Mouse (Mus musculus): ENCODE measurements around the gene Pacsin1. TPM values are rescaled to one million over a fixed set of nuclear protein-coding genes. Genes with fewer than 3 reads are reported as not detected.

Pacsin1 gene
- polyA plus RNA-seq, 1 experiment from 2014 or later = 1.8 TPM

DNA sequence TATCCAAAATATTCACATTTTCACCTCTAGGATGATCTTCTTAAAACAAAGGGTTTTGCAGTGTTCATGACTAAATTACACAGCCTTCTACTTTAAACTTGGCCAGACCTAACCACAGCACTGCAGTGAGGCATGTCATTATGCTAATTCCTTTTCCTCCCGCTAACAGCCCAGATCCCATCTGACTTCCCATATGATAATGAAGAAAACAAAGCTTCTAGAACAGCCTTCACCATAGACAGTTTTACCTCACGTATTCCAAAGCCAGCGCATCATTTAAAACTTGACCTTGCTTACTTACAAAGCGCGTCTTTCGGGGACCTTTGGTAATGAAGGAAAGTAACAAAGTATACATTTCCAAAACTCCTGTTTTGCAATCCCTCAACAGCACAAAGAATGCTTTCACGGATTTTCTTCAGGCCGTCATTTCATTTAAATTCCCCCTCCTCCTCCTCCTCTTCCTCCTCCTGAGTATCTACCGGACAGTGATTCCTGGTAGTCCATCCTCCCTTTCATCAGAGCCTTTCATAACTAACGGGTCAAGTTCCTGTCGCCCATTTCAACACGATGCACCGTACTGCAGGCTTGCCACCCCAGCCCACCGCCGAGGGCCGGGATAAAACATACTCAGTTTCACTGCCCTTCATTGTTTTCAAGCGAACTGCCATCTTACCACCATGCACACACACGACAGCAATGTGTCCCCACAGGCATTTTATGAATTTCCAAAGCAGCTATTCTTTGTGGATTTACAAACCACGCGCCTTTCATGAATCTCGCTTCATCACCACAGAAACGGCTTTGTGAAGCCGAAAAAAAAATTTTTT lies 33.4 kb upstream of the Pacsin1 start:
- no peaks in the 10 kb centered on the region for H3K27me3 ChIP-seq (ENCODE audit: control insufficient read depth, insufficient read depth, low read length)
- H3K36me3 ChIP-seq (ENCODE audit: control insufficient read depth, insufficient read depth, low read length) = no peaks in the 10 kb centered on the region
- no peak for ATAC-seq (ENCODE audit: insufficient number of reproducible peaks, insufficient read depth, low FRiP score, low read depth)
- no peaks in the 10 kb centered on the region for H3K9me3 ChIP-seq (ENCODE audit: control insufficient read depth, low read depth, low read length)
- H3K27ac ChIP-seq (ENCODE audit: low read length) = peak overlapping the region; percentile 93
- peaks cover 24% of the 10 kb centered on the region for H3K4me1 ChIP-seq (ENCODE audit: control insufficient read depth, insufficient read depth, low read length)
- peak overlapping the region; percentile 99 for H3K4me3 ChIP-seq (ENCODE audit: low read depth, low read length)
- WGBS = 3% methylated on average over 23 of the region's 23 CpGs
- peak overlapping the region; percentile 56 for H3K4me2 ChIP-seq (replicated peaks; ENCODE audit: low read depth, low read length)
- peak overlapping the region; percentile 99 for H3K9ac ChIP-seq (replicated peaks; ENCODE audit: low read depth, low read length)

- peak overlapping the region; percentile 56 for H3K4me2 ChIP-seq (replicated peaks; ENCODE audit: low read depth, low read length)
- H3K27ac ChIP-seq (ENCODE audit: low read length) = peak overlapping the region; percentile 93
- no peaks in the 10 kb centered on the region for H3K27me3 ChIP-seq (ENCODE audit: control insufficient read depth, insufficient read depth, low read length)
- no peaks in the 10 kb centered on the region for H3K9me3 ChIP-seq (ENCODE audit: control insufficient read depth, low read depth, low read length)
- peak; percentile 56 for ATAC-seq (ENCODE audit: insufficient number of reproducible peaks, insufficient read depth, low FRiP score, low read depth)
- WGBS = under 1% methylated on average over 64 of the region's 80 CpGs
- peak overlapping the region; percentile 99 for H3K4me3 ChIP-seq (ENCODE audit: low read depth, low read length)
- no peaks in the 10 kb centered on the region for H3K36me3 ChIP-seq (ENCODE audit: control insufficient read depth, insufficient read depth, low read length)
- H3K9ac ChIP-seq (replicated peaks; ENCODE audit: low read depth, low read length) = peak overlapping the region; percentile 99
- H3K4me1 ChIP-seq (ENCODE audit: control insufficient read depth, insufficient read depth, low read length) = peaks cover 24% of the 10 kb centered on the region
Observed at GRCm38 (mm10) chr17:27622611-27623359, 32.5 kb upstream of the Pacsin1 start.

DNA sequence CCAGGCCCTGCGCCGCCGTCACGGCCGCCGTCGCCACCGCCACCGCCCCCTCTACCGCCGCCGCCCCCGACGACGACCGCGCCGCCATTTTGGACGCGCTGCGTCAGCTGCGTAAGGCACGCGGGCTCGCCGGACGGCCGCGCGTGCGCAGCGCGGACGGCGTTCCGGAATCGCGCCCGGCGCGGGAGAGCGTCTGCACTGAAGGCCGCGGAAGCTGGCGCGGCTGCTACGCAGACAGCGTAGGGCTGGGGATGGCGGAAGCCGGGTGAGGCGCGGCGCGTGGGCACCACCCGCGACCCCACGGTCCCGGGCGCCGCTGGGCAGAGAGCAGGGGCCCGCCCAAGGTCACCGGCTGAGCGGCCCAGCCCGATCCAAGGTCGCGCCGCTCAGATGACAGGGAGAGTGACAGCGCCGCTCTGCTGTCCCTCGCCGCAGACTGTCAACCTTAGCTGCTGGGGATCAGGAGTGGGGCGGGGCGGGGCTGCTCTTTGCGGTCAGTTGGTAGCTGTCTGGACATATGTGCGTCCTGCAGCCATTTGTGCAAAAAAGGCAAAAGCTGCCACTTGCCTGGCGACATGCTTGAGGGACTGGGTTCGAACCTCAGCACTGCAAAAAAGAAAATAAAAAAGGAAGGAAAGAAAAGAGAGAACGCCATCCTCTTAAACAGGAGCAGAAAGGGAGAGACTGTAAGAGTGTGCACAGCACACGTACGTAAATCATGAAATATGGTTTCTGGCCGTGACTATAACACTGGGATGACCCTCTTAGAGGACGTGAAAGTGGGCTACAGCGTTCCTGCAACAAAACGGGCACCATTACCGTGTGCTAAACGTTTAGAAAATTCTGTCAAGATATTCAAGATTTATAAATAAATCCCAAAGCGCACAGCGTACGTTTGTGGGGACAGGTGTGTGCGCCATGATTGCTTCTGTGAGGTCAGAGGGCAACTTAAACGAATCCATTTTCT lies 31.7 kb upstream of the Pacsin1 start, which contains the start of gene Nudt3:
Gene Nudt3, minus strand, starts transcription at position 136 of the 967 bp plus-strand sequence.
- H3K9me3 ChIP-seq (ENCODE audit: control insufficient read depth, low read depth, low read length) = no peaks in the 10 kb centered on the region
- ATAC-seq (ENCODE audit: insufficient number of reproducible peaks, insufficient read depth, low FRiP score, low read depth) = peak; percentile 92
- peak within 1 kb of the TSS; percentile 99 for H3K4me3 ChIP-seq (ENCODE audit: low read depth, low read length)
- H3K27me3 ChIP-seq (ENCODE audit: control insufficient read depth, insufficient read depth, low read length) = no peaks in the 10 kb centered on the region
- peak within 1 kb of the TSS; percentile 93 for H3K27ac ChIP-seq (ENCODE audit: low read length)
- H3K4me1 ChIP-seq (ENCODE audit: control insufficient read depth, insufficient read depth, low read length) = peaks cover 24% of the 10 kb centered on the region
- H3K4me2 ChIP-seq (replicated peaks; ENCODE audit: low read depth, low read length) = peak within 1 kb of the TSS; percentile 68
- H3K36me3 ChIP-seq (ENCODE audit: control insufficient read depth, insufficient read depth, low read length) = no peaks in the 10 kb centered on the region
- WGBS = 3% methylated on average over 85 of the region's 91 CpGs
- peak within 1 kb of the TSS; percentile 99 for H3K9ac ChIP-seq (replicated peaks; ENCODE audit: low read depth, low read length)

GRCm38 (mm10) chr17:27625455-27626251 lies 29.7 kb upstream of the Pacsin1 start:
- H3K4me2 ChIP-seq (replicated peaks; ENCODE audit: low read depth, low read length) = no peak overlapping the region
- no peaks in the 10 kb centered on the region for H3K27me3 ChIP-seq (ENCODE audit: control insufficient read depth, insufficient read depth, low read length)
- no peak overlapping the region for H3K4me3 ChIP-seq (ENCODE audit: low read depth, low read length)
- H3K9ac ChIP-seq (replicated peaks; ENCODE audit: low read depth, low read length) = no peak overlapping the region
- no peaks in the 10 kb centered on the region for H3K9me3 ChIP-seq (ENCODE audit: control insufficient read depth, low read depth, low read length)
- H3K4me1 ChIP-seq (ENCODE audit: control insufficient read depth, insufficient read depth, low read length) = peaks cover 15% of the 10 kb centered on the region
- no peak for ATAC-seq (ENCODE audit: insufficient number of reproducible peaks, insufficient read depth, low FRiP score, low read depth)
- WGBS = 45% methylated on average over 7 of the region's 7 CpGs
- peaks cover 10% of the 10 kb centered on the region for H3K36me3 ChIP-seq (ENCODE audit: control insufficient read depth, insufficient read depth, low read length)
- no peak overlapping the region for H3K27ac ChIP-seq (ENCODE audit: low read length)

DNA sequence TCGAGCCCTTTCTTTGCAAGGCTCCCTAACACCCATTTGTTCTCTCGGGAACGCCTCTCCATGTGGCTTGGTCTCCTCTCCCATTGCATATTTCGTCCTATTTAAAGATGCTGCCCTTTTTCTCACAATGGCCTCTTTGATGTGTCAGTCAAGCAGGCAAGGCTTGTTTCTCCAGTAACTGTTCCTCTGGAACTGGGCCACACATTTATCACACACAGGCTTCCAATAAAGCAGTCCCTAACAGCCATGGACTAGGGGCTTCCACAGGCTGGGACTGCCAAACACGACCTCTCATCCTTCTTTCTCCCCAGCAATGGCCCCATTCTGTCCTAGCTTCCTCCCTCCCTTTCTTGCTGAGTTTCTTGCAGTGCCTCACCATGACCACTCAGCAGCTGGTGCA lies 28.6 kb upstream of the Pacsin1 start:
- WGBS = 24% methylated on average over 5 of the region's 5 CpGs
- no peak overlapping the region for H3K27ac ChIP-seq (ENCODE audit: low read length)
- no peak overlapping the region for H3K9ac ChIP-seq (replicated peaks; ENCODE audit: low read depth, low read length)
- peaks cover 5% of the 10 kb centered on the region; the same call in 1 of the 2 replicates for H3K4me1 ChIP-seq (ENCODE audit: control insufficient read depth, insufficient read depth, low read length)
- H3K4me3 ChIP-seq (ENCODE audit: low read depth, low read length) = no peak overlapping the region
- ATAC-seq (ENCODE audit: insufficient number of reproducible peaks, insufficient read depth, low FRiP score, low read depth) = no peak
- no peaks in the 10 kb centered on the region for H3K27me3 ChIP-seq (ENCODE audit: control insufficient read depth, insufficient read depth, low read length)
- H3K9me3 ChIP-seq (ENCODE audit: control insufficient read depth, low read depth, low read length) = no peaks in the 10 kb centered on the region
- H3K36me3 ChIP-seq (ENCODE audit: control insufficient read depth, insufficient read depth, low read length) = peaks cover 20% of the 10 kb centered on the region
- no peak overlapping the region for H3K4me2 ChIP-seq (replicated peaks; ENCODE audit: low read depth, low read length)

GRCm38 (mm10) chr17:27627451-27627850 lies 27.9 kb upstream of the Pacsin1 start:
- WGBS = 52% methylated on average over 5 of the region's 5 CpGs
- Histone ChIP-seq H3K4me2 (replicated peaks; ENCODE audit: low read depth, low read length) (no peak overlapping the region), H3K9me3 (ENCODE audit: control insufficient read depth, low read depth, low read length) (no peaks in the 10 kb centered on the region), H3K27me3 (ENCODE audit: control insufficient read depth, insufficient read depth, low read length) (no peaks in the 10 kb centered on the region), H3K36me3 (ENCODE audit: control insufficient read depth, insufficient read depth, low read length) (peaks cover 28% of the 10 kb centered on the region), H3K27ac (ENCODE audit: low read length) (no peak overlapping the region), H3K4me3 (ENCODE audit: low read depth, low read length) (no peak overlapping the region), H3K9ac (replicated peaks; ENCODE audit: low read depth, low read length) (no peak overlapping the region), H3K4me1 (ENCODE audit: control insufficient read depth, insufficient read depth, low read length) (peaks cover 10% of the 10 kb centered on the region; the same call in 1 of the 2 replicates)
- no peak for ATAC-seq (ENCODE audit: insufficient number of reproducible peaks, insufficient read depth, low FRiP score, low read depth)

DNA sequence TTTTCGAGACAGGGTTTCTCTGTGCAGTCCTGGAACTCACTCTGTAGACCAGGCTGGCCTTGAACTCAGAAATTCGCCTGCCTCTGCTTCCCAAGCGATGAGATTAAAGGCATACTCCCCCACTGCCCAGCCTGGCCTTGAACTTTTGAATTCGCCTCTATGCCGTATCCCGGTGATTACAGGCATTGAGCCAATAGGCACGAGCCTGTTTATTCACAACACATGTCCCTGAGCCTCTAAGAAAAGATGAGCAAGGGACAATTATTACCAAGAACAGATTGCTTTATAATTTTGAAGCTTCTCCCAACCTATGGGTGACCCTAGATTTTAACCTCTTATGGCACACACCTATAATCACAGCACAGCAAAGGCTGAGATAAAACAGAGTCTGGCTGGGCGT lies 26.9 kb upstream of the Pacsin1 start:
- ATAC-seq (ENCODE audit: insufficient number of reproducible peaks, insufficient read depth, low FRiP score, low read depth) = no peak

More for the DNA sequence above, 26.9 kb upstream of the Pacsin1 start:
- Histone ChIP-seq H3K4me1 (ENCODE audit: control insufficient read depth, insufficient read depth, low read length) (peaks cover 19% of the 10 kb centered on the region), H3K36me3 (ENCODE audit: control insufficient read depth, insufficient read depth, low read length) (peaks cover 37% of the 10 kb centered on the region), H3K9me3 (ENCODE audit: control insufficient read depth, low read depth, low read length) (no peaks in the 10 kb centered on the region), H3K4me2 (replicated peaks; ENCODE audit: low read depth, low read length) (no peak overlapping the region), H3K27ac (ENCODE audit: low read length) (no peak overlapping the region), H3K27me3 (ENCODE audit: control insufficient read depth, insufficient read depth, low read length) (no peaks in the 10 kb centered on the region), H3K9ac (replicated peaks; ENCODE audit: low read depth, low read length) (no peak overlapping the region), H3K4me3 (ENCODE audit: low read depth, low read length) (no peak overlapping the region)
- WGBS = 94% methylated on average over 8 of the region's 8 CpGs

All from stomach, embryonic 14.5 days (tissue).